Mouse (Mus musculus) liver, adult (tissue): ENCODE results near the gene Mia.

Experiments
- GATA4 ChIP-seq: IDR thresholded peaks from 2 replicates; pipeline ENCODE4 v1.6.1; 2014; ENCODE audit warnings: mild to moderate bottlenecking, low read length; ENCODE audit not compliant: insufficient replicate concordance

Gene Mia

DNA sequence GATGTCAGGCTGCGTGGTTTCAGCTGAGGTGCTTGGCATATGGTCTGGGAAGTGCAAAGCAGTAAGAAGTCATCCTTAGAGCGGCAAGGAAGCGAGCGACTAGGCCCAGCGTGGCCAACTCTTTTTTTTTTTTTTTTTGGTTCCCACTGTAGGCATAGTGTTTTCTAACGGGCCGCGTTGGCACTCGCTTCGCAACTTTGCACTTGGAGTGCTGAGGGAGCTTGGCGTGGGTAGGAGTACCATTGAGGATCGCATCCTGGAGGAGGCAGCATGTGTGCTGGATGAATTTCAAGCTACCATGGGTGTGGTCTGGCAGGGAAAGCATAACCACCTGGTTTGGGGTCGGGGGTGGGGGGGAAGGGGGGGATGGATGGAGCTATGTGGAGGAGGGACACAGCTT lies 25.0 kb downstream of the Mia start:
- no peak for TF ChIP-seq GATA4

DNA sequence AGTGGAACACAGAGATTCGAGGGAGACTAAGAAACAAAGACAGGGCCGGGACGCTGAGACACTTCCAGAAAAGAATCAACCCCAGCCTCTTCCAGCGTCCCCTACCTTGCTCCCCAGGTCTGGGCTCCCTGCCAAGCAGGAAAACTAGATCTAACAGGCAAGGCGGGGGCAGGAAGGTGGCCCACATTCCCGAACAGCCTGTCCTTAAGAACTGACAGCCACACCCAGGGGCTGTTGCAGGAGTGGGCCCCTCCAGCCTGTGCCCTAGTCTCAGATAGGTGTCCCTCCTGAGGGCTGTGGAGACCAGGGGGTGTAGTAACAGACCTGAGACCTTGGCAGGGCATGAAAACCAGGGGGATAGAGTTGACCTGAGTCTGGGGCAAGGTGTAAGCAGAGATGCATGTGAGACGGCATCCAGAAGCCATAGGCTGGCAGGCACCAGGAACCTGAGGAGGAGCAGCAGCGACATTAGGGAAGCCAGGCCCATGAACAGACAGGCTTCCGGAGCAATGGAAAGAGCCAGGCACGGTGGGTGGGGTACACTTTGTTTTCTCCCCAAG lies 27.7 kb downstream of the Mia start, which contains the start of gene Cyp2t4:
Cyp2t4 (plus strand) TSS at position 510 of the 560 bp plus-strand sequence.
- TF ChIP-seq GATA4, result no peak

DNA sequence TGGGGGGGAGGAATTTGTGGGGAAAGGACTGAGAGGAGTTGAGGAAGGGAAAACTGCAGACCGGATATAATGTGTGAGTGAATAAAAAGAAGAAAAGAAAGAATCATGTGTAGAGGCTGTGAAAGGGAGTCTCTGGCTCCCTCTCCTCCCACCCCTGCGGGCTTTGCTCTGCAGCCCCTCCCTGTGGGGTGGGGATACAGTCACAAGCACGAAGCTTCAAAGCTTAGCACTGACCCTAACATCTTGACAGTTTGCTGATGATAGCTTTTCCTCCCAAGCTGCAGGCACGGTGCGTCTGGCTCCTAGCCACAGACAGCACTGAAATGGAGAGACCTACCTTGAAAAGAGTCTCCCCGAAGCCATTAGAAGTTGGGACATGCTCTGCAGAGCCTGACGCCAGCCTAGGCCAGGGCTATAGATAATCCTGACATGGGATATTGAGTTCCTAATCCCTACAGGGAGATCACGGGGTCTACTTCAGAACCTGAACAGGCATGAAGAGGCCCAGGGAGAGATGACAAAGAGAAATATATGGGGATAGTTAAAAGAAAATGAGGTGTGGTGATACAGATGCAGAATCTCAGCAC lies 44.5 kb downstream of the Mia start:
- TF ChIP-seq GATA4, result no peak

GRCm38 (mm10) chr7:27133757-27134156 lies 47.2 kb downstream of the Mia start:
- no peak for TF ChIP-seq GATA4

- no peak for TF ChIP-seq GATA4
Measured at GRCm38 (mm10) chr7:27133156-27133555, 47.8 kb downstream of the Mia start.

DNA sequence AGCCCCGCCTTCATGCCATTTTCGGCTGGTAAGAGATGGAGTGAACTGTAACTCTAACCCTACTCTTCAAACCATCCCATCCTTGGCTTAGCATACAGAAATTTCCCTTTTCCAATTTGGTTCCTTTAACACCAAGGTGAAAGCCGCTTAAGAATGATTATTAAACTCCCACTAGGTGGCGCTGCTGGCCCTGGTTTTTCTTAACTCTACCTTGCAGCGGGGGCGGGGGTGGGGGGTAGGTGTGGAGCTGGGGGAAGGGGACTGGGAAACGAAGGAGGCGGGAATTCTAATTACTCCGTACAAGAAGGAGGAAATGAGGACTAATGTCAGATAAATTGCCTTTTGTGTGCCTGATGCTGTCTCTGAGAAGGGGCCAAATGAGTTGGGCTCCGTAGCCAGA lies 48.4 kb downstream of the Mia start:
- no peak for TF ChIP-seq GATA4

DNA sequence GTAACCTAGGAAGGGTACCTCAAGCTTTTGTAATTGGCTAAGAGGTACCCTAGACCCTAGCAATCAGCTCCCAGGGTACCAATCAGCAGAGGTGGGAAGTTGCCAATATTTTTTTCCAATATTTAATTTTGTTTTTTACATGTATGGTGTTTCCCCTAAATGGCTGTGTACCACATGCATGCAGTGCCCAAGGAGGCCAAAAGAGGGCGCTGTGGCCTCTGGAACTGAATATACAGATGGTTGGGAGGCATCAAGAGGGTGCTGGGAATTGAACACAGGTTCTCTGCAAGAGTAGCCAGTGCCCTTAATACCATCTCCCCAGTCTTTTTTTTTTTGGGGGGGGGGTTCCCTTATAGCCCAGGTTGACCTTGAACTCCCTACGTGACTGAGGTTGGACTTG lies 49.6 kb downstream of the Mia start:
- no peak for TF ChIP-seq GATA4

DNA sequence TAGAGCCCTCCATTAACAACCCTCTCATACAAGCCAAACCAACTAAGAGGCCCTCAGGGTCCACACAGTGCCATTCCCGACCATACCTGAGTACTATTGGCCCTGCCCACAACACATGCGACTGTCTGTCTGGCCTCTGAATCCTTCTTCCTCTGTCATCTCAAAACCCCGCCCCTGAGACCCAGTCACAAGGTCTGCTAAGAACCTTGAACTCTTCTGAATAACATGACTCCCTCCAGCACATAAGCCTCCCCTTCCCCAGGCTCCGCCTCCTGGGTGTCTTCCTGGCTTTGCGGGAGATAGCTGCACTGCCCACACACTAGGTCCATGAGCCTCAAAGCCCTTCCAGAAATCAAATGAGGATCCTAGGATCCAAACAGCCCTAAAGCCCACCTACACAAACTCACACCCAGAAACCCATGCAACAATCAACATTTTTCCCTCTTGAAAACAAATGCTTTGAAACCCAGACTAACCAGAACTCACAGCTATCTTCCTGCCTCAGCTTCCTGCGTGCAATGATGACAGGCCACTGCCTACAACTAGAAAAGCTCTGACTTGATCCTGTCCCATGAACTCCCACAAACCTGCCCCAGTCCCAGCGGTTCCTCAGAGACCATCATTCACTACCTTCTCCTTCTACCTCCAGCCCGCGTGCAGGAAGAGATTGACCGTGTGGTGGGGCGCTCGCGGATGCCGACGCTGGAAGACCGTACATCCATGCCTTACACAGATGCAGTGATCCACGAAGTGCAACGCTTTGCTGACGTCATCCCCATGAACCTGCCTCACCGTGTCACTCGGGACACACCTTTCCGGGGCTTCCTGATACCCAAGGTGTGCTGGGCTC lies 50.2 kb downstream of the Mia start:
- TF ChIP-seq GATA4, result no peak

DNA sequence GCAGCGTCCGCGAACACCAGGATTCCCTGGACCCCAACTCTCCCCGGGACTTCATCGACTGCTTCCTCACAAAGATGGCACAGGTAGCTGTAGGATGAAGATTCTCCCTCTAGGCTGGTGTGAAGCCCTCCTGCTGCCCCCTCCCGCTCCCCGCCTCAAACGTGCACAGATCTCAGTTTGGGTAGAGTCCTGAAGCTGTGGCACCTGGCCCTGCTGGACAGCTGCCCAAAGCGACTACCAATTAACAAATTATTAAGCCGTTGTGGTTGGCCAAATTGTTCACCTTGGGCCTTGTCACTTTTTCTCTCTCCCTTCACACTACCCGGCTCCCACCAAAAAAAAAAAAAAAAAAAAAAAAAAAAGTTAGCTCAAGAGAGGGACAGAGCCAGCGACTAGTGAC lies 51.1 kb downstream of the Mia start:
- no peak for TF ChIP-seq GATA4
